Mouse (Mus musculus): Measurements from ENCODE around the gene Ros1. TPM values are rescaled to one million over a fixed set of nuclear protein-coding genes. Genes with fewer than 3 reads are reported as not detected.
A peak's percentile ranks its signal among the peaks of the same experiment; 100 is the strongest.

The Ros1 gene
- total and polyA plus RNA-seq, 3 experiments: 0.02 TPM; not detected in 2

- Histone ChIP-seq H3K27ac (no peak overlapping the region), H3K79me2 (replicated peaks; ENCODE audit: control insufficient read depth, insufficient read depth, low read length) (no peaks in the 10 kb centered on the region), H3K9ac (ENCODE audit: low read depth, low read length) (no peak overlapping the region), H3K36me3 (ENCODE audit: control insufficient read depth, insufficient read depth, low read length) (no peaks in the 10 kb centered on the region), H3K27me3 (ENCODE audit: control insufficient read depth, insufficient read depth, low read length) (no peaks in the 10 kb centered on the region), H3K4me3 (no peak overlapping the region), H3K4me1 (ENCODE audit: control insufficient read depth, insufficient read depth, low read length) (no peaks in the 10 kb centered on the region)
- no peak for TF ChIP-seq EP300 (IDR thresholded peaks at IDR 0.05; ENCODE audit: insufficient read depth, low read depth, low read length)
- peak; percentile 66 for TF ChIP-seq CTCF (IDR thresholded peaks at IDR 0.05)
- DNase-seq: peak in 1 of 2 experiments; percentile 19
- intact Hi-C loops (cut with DNase I): loop anchor here (1.0 to 5.0 kb wide), 2 partner anchors 265 to 280 kb away; no protein-coding TSS in a partner anchor
These were observed 122.6 kb downstream of the Ros1 start for GRCm38 (mm10) chr10:52072482-52072881.

GRCm38 (mm10) chr10:52048287-52048686 lies 146.8 kb downstream of the Ros1 start:
- Histone ChIP-seq H3K27ac (peak overlapping the region; percentile 53; the same call in 1 of the 2 replicates), H3K4me3 (no peak overlapping the region), H3K9ac (ENCODE audit: low read depth, low read length) (no peak overlapping the region), H3K4me1 (ENCODE audit: control insufficient read depth, insufficient read depth, low read length) (no peaks in the 10 kb centered on the region), H3K36me3 (ENCODE audit: control insufficient read depth, insufficient read depth, low read length) (no peaks in the 10 kb centered on the region), H3K79me2 (replicated peaks; ENCODE audit: control insufficient read depth, insufficient read depth, low read length) (no peaks in the 10 kb centered on the region), H3K27me3 (ENCODE audit: control insufficient read depth, insufficient read depth, low read length) (no peaks in the 10 kb centered on the region)
- DNase-seq: no peak
- TF ChIP-seq POLR2A (IDR thresholded peaks at IDR 0.05; ENCODE audit: insufficient read depth, low read depth, low read length) (no peak), CTCF (IDR thresholded peaks at IDR 0.05) (no peak), EP300 (IDR thresholded peaks at IDR 0.05; ENCODE audit: insufficient read depth, low read depth, low read length) (no peak)
- 16% methylated on average over 3 of the region's 3 CpGs for WGBS
- intact Hi-C loops (cut with DNase I): no loop called here

- Histone ChIP-seq H3K36me3 (ENCODE audit: control insufficient read depth, insufficient read depth, low read length) (no peaks in the 10 kb centered on the region), H3K79me2 (replicated peaks; ENCODE audit: control insufficient read depth, insufficient read depth, low read length) (no peaks in the 10 kb centered on the region), H3K4me1 (ENCODE audit: control insufficient read depth, insufficient read depth, low read length) (no peaks in the 10 kb centered on the region), H3K27ac (no peak overlapping the region), H3K4me3 (no peak overlapping the region), H3K27me3 (ENCODE audit: control insufficient read depth, insufficient read depth, low read length) (no peaks in the 10 kb centered on the region; the same call in 1 of the 2 replicates), H3K9ac (ENCODE audit: low read depth, low read length) (no peak overlapping the region)
- TF ChIP-seq POLR2A (IDR thresholded peaks at IDR 0.05; ENCODE audit: insufficient read depth, low read depth, low read length) (no peak), EP300 (IDR thresholded peaks at IDR 0.05; ENCODE audit: insufficient read depth, low read depth, low read length) (no peak), CTCF (IDR thresholded peaks at IDR 0.05) (no peak)
- DNase-seq: no peak
- 79% methylated on average over 5 of the region's 5 CpGs for WGBS
- intact Hi-C loops (cut with DNase I): no loop called here
These were observed 152.0 kb downstream of the Ros1 start for GRCm38 (mm10) chr10:52043086-52043485.

GRCm38 (mm10) chr10:52039392-52039791 lies 155.7 kb downstream of the Ros1 start:
- no peak for DNase-seq
- intact Hi-C loops (cut with DNase I): no loop called here
- no peak overlapping the region for H3K4me3 ChIP-seq
- no peaks in the 10 kb centered on the region for H3K4me1 ChIP-seq (ENCODE audit: control insufficient read depth, insufficient read depth, low read length)
- no peaks in the 10 kb centered on the region for H3K79me2 ChIP-seq (replicated peaks; ENCODE audit: control insufficient read depth, insufficient read depth, low read length)
- 81% methylated on average over 1 of the region's 1 CpGs for WGBS
- H3K36me3 ChIP-seq (ENCODE audit: control insufficient read depth, insufficient read depth, low read length): no peaks in the 10 kb centered on the region
- TF ChIP-seq EP300 (IDR thresholded peaks at IDR 0.05; ENCODE audit: insufficient read depth, low read depth, low read length): no peak
- no peak for TF ChIP-seq POLR2A (IDR thresholded peaks at IDR 0.05; ENCODE audit: insufficient read depth, low read depth, low read length)
- TF ChIP-seq CTCF (IDR thresholded peaks at IDR 0.05): no peak
- H3K27me3 ChIP-seq (ENCODE audit: control insufficient read depth, insufficient read depth, low read length): no peaks in the 10 kb centered on the region; the same call in 1 of the 2 replicates
- no peak overlapping the region for H3K9ac ChIP-seq (ENCODE audit: low read depth, low read length)
- no peak overlapping the region for H3K27ac ChIP-seq

GRCm38 (mm10) chr10:52033729-52034128 lies 161.3 kb downstream of the Ros1 start:
- no peak overlapping the region for H3K9ac ChIP-seq (ENCODE audit: low read depth, low read length)
- H3K4me1 ChIP-seq (ENCODE audit: control insufficient read depth, insufficient read depth, low read length): no peaks in the 10 kb centered on the region
- no peaks in the 10 kb centered on the region for H3K79me2 ChIP-seq (replicated peaks; ENCODE audit: control insufficient read depth, insufficient read depth, low read length)
- H3K4me3 ChIP-seq: no peak overlapping the region
- no peak for DNase-seq
- TF ChIP-seq CTCF (IDR thresholded peaks at IDR 0.05) (no peak), EP300 (IDR thresholded peaks at IDR 0.05; ENCODE audit: insufficient read depth, low read depth, low read length) (no peak), POLR2A (IDR thresholded peaks at IDR 0.05; ENCODE audit: insufficient read depth, low read depth, low read length) (no peak)
- no peak overlapping the region for H3K27ac ChIP-seq
- H3K27me3 ChIP-seq (ENCODE audit: control insufficient read depth, insufficient read depth, low read length): peaks cover 2% of the 10 kb centered on the region
- H3K36me3 ChIP-seq (ENCODE audit: control insufficient read depth, insufficient read depth, low read length): no peaks in the 10 kb centered on the region
- intact Hi-C loops (cut with DNase I): no loop called here

GRCm38 (mm10) chr10:52029421-52030080 lies 165.5 kb downstream of the Ros1 start:
- Histone ChIP-seq H3K9ac (ENCODE audit: low read depth, low read length) (no peak overlapping the region), H3K27ac (no peak overlapping the region), H3K36me3 (ENCODE audit: control insufficient read depth, insufficient read depth, low read length) (no peaks in the 10 kb centered on the region), H3K4me3 (no peak overlapping the region), H3K27me3 (ENCODE audit: control insufficient read depth, insufficient read depth, low read length) (peaks cover 15% of the 10 kb centered on the region), H3K4me1 (ENCODE audit: control insufficient read depth, insufficient read depth, low read length) (no peaks in the 10 kb centered on the region), H3K79me2 (replicated peaks; ENCODE audit: control insufficient read depth, insufficient read depth, low read length) (no peaks in the 10 kb centered on the region)
- 6% methylated on average over 10 of the region's 10 CpGs for WGBS
- TF ChIP-seq EP300 (IDR thresholded peaks at IDR 0.05; ENCODE audit: insufficient read depth, low read depth, low read length) (no peak), POLR2A (IDR thresholded peaks at IDR 0.05; ENCODE audit: insufficient read depth, low read depth, low read length) (no peak), CTCF (IDR thresholded peaks at IDR 0.05) (no peak)
- no peak for DNase-seq
- intact Hi-C loops (cut with DNase I): no loop called here

Measured in heart, adult 2 months (tissue).